Mouse (Mus musculus) erythroblast, embryonic 14.5 days (primary cell): Measurements from ENCODE around the gene Gucd1. TPM values are rescaled to one million over a fixed set of nuclear protein-coding genes. Genes with fewer than 3 reads are reported as not detected.
"Not testable (repeated sequence)": the region's sequence is repeated elsewhere in the genome, so short reads cannot be mapped to it uniquely, and the experiment has no call there.

Source experiments
- H3K27me3 ChIP-seq: 2 replicates; pipeline ENCODE4 v1.6.1; 2012; ENCODE audit warnings: inconsistent platforms; ENCODE audit not compliant: control insufficient read depth
- H3K36me3 ChIP-seq: 2 replicates; pipeline ENCODE4 v1.6.1; 2012; ENCODE audit warnings: mild to moderate bottlenecking, inconsistent platforms; ENCODE audit not compliant: control insufficient read depth
- H3K4me1 ChIP-seq: 2 replicates; pipeline ENCODE4 v1.6.1; 2012; ENCODE audit warnings: inconsistent platforms; ENCODE audit not compliant: control insufficient read depth
- H3K4me3 ChIP-seq: replicated peaks from 2 replicates; pipeline ENCODE3; 2012; ENCODE audit warnings: moderate library complexity, mild to moderate bottlenecking, inconsistent platforms
- H3K9me3 ChIP-seq: 2 replicates; pipeline ENCODE4 v1.6.1; 2012; ENCODE audit warnings: low read length, inconsistent platforms, mixed read lengths; ENCODE audit not compliant: control insufficient read depth
- GATA1 ChIP-seq: IDR thresholded peaks from 2 replicates; pipeline ENCODE4 v1.6.1; 2012; ENCODE audit warnings: low read length, inconsistent platforms, mixed read lengths
- TAL1 ChIP-seq: IDR thresholded peaks from 3 replicates; pipeline ENCODE4 v1.6.1; 2012; ENCODE audit warnings: low read length, inconsistent platforms, mixed read lengths
- polyA plus RNA-seq: library from polyadenylated mRNA; stranded (reverse); fragments of >175 nt; gene quantifications from 2 replicates; pipeline ENCODE4 v1.2.3, GENCODE M21; 2012

Gucd1 gene
- 14.0 and 14.8 TPM in 2 replicates for polyA plus RNA-seq

DNA sequence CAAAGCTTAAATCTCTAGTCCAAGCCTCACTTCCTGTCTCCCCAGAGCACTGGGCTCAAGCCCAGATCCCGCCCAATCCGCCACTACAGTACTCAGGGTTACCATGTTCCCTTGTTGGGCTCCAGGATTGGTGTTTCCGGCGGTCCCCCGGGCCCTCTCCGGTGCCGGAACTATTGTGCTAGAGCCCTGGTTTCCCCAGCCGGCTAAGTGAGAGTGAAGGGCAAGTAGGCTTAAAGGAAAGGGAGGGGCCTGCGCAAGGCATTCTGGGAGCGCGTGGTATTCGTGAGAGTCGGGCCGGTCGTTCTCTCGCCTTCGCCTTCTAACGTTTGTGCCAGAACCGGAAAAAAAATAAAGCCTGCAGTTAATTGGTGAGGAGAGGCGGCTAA lies at the start of gene Gucd1:
Gucd1 (minus strand) TSS at position 215 of the 386 bp plus-strand sequence.
- no peak for TF ChIP-seq GATA1
- peaks cover 71% of the 10 kb centered on the region for H3K36me3 ChIP-seq
- peaks cover 74% of the 10 kb centered on the region for H3K4me1 ChIP-seq
- H3K27me3 ChIP-seq, result no peaks in the 10 kb centered on the region
- no peaks in the 10 kb centered on the region for H3K9me3 ChIP-seq
- peak within 1 kb of the TSS; percentile 85 for H3K4me3 ChIP-seq

DNA sequence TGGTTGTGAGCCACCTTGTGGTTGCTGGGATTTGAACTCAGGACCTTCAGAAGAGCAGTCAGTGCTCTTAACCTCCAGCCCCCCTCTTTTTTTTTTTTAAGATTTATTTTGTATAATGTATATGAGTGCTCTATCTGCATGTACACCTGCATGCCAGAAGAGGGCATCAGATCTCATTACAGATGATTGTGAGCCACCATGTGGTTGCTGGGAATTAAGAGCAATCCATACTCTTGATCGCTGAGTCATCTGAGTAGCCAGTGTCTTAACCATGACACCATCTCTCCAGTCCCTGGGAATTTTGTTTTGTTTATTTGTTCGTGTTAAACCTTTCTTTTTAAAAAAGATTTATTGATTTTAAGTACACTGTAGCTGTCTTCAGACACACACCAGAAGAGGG lies 49.0 kb upstream of the Gucd1 start:
- H3K36me3 ChIP-seq, H3K4me3 ChIP-seq, H3K4me1 ChIP-seq, H3K9me3 ChIP-seq: not testable (repeated sequence)
- H3K27me3 ChIP-seq, result peaks cover 14% of the 10 kb centered on the region

DNA sequence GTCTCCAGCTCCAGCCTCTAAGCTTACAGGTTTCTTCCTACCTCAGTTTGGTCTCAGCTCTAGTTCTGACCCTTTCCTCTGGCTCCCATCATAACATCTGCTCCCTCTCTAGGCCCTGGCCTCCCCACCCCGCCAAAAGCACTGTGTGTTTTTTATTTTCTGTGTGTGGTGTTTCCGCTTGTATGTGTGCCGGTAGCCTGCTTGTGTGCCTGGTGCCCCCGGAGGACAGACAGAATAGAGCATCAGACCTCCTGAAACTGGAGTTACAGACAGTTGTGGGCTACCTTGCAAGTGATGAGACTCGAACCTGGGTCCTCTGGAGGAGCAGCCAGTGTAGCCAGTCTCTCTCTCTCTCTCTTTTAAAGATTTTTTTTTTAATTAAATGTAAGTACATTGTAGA lies 48.5 kb upstream of the Gucd1 start:
- Histone ChIP-seq H3K9me3 (no peaks in the 10 kb centered on the region), H3K36me3 (no peaks in the 10 kb centered on the region), H3K4me3 (no peak overlapping the region), H3K4me1 (no peaks in the 10 kb centered on the region), H3K27me3 (peaks cover 19% of the 10 kb centered on the region)
- TF ChIP-seq GATA1 (no peak), TAL1 (no peak)

DNA sequence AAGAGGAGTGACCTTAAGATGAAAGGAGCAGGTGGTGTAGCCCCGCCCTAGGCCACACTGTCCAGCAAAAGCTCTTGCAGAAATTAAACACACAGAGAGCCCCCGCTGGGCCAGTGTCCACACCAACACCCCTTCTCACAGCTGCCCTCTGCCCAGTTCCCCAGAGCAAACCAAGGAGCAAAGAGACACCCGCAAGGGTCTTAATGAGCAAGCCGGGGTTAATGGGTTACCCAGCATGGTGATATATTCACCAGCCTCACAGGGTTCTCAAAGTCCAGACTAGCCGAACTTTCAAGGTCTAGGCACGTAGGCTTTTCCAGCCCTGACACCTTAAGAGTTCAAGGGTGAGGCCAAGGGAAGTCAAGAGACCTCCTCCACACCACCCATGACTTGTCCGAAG lies 48.1 kb upstream of the Gucd1 start:
- Histone ChIP-seq H3K4me1 (no peaks in the 10 kb centered on the region), H3K9me3 (no peaks in the 10 kb centered on the region), H3K36me3 (no peaks in the 10 kb centered on the region), H3K27me3 (peaks cover 23% of the 10 kb centered on the region), H3K4me3 (no peak overlapping the region)
- TF ChIP-seq TAL1 (no peak), GATA1 (no peak)

- TF ChIP-seq TAL1 (no peak), GATA1 (no peak)
- Histone ChIP-seq H3K27me3 (peaks cover 27% of the 10 kb centered on the region), H3K4me3 (no peak overlapping the region), H3K36me3 (no peaks in the 10 kb centered on the region), H3K4me1 (no peaks in the 10 kb centered on the region), H3K9me3 (no peaks in the 10 kb centered on the region)
Measured at GRCm38 (mm10) chr10:75565436-75565835, 47.7 kb upstream of the Gucd1 start.

GRCm38 (mm10) chr10:75564687-75565265 lies 47.0 kb upstream of the Gucd1 start:
- no peak for TF ChIP-seq TAL1
- no peak for TF ChIP-seq GATA1
- Histone ChIP-seq H3K9me3 (no peaks in the 10 kb centered on the region), H3K4me3 (no peak overlapping the region), H3K27me3 (peaks cover 34% of the 10 kb centered on the region), H3K36me3 (no peaks in the 10 kb centered on the region), H3K4me1 (no peaks in the 10 kb centered on the region)

DNA sequence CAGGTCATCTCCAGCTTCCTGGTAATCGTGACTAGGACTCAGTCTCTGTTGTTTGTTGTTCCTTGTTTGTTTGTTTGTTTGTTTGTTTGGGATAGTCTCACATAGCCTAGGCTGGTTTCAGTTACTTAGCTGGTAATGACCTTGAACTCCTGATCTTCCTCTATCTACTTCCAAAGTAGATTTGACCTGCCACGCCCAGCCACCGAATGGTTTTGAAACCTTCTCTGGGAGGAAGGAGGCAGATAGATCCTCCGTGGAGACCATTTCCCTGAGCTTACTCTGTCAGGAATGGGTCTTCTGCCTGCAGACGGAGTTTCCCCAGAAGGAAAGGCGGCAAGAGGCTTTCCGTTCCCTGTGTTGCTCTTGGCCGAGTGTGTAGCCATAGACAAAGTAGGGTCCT lies 44.8 kb upstream of the Gucd1 start:
- no peak overlapping the region for H3K4me3 ChIP-seq
- H3K36me3 ChIP-seq, result no peaks in the 10 kb centered on the region
- H3K9me3 ChIP-seq, result no peaks in the 10 kb centered on the region
- no peaks in the 10 kb centered on the region for H3K4me1 ChIP-seq
- H3K27me3 ChIP-seq, result peaks cover 56% of the 10 kb centered on the region
- no peak for TF ChIP-seq TAL1
- no peak for TF ChIP-seq GATA1

DNA sequence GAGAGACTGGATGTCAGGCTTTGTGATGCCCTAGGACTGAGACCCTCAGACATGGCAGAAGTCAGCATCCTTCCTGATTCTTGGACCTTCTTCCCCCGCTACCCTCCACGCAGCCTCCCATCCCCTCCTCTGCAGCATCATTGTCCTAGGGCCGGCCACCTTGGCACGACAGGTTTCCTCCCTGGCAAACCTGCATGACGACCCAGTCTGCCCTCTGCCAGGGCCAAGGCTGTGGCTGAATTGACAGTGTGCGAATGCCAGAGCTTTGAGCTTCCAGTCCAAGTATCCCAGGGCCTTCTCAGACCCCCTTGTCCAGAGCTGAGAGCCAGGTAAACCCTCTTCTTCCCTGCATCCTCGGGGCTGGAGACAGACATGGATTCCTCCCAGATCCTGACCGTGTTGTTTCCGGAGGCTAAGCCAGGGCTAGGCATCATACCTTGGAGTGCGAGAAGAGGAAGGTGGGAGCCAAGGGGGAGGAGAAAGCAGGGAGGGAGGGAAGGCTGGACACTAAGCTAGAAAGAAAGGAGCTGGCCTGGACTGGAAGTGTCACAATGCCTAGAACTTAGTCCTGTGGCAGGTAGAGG lies 43.4 kb upstream of the Gucd1 start, which contains the start of gene Ggt1:
Ggt1 (plus strand) TSS at position 534 of the 584 bp plus-strand sequence.
- no peak for TF ChIP-seq GATA1
- TF ChIP-seq TAL1, result no peak
- H3K4me3 ChIP-seq, result no peak within 1 kb of the TSS
- H3K36me3 ChIP-seq, result no peaks in the 10 kb centered on the region
- no peaks in the 10 kb centered on the region for H3K9me3 ChIP-seq
- H3K4me1 ChIP-seq, result no peaks in the 10 kb centered on the region
- H3K27me3 ChIP-seq, result peaks cover 58% of the 10 kb centered on the region

DNA sequence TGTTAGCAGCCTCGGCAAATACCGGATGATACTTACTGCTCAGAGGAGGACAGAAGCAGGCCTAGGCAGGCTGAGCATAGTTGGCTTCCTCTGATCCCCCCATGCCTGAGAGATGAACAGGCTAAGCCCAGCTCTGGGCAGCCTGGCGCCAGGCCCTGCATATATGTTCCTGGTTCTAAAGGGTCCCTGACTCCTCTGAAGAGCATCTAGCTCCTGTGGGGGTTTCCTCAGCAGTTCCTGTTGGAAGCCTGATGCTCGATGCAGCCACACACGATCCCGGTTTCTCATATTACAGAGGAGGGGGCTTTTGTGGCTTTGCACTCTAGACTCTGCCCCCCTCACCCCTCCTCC lies 42.8 kb upstream of the Gucd1 start:
- H3K9me3 ChIP-seq, result no peaks in the 10 kb centered on the region
- no peak overlapping the region for H3K4me3 ChIP-seq
- peaks cover 58% of the 10 kb centered on the region for H3K27me3 ChIP-seq
- no peak for TF ChIP-seq TAL1
- no peaks in the 10 kb centered on the region for H3K36me3 ChIP-seq
- H3K4me1 ChIP-seq, result no peaks in the 10 kb centered on the region
